Mouse (Mus musculus): ENCODE data around the gene Ogn.

- TF ChIP-seq TAL1 (IDR thresholded peaks at IDR 0.05; ENCODE audit: low read length), result no peak
- TF ChIP-seq GATA1 (IDR thresholded peaks at IDR 0.05; ENCODE audit: low read length), result no peak
Measured at GRCm38 (mm10) chr13:49642650-49643049, 34.8 kb downstream of the Ogn start.

Data from erythroblast, embryonic 14.5 days (primary cell).